Mouse (Mus musculus) stomach, embryonic 14.5 days (tissue): ENCODE measurements around the gene Ccdc142. TPM values are rescaled to one million over a fixed set of nuclear protein-coding genes. Genes with fewer than 3 reads are reported as not detected.

Experiments used
- ATAC-seq: fragments of 200-750 bp; cut with Nextera tagmentation; 2 replicates; pipeline ENCODE4 v1.8.0; 2017; ENCODE audit warnings: low read depth, moderate TSS enrichment; ENCODE audit not compliant: insufficient number of reproducible peaks, insufficient read depth, low FRiP score
- H3K27ac ChIP-seq: fragments of 300-500 bp; sonication (generic); 2 replicates; pipeline ENCODE4 v1.5.1; 2014; ENCODE audit warnings: mild to moderate bottlenecking, low read length, moderate library complexity, mixed read lengths
- H3K27me3 ChIP-seq: fragments of 300-500 bp; sonication (generic); 2 replicates; pipeline ENCODE4 v1.6.1; 2014; ENCODE audit warnings: low read length, control low read depth, mixed read lengths; ENCODE audit not compliant: control insufficient read depth, insufficient read depth
- H3K36me3 ChIP-seq: fragments of 300-500 bp; sonication (generic); 2 replicates; pipeline ENCODE4 v1.6.1; 2014; ENCODE audit warnings: mild to moderate bottlenecking, control low read depth, low read length, moderate library complexity, mixed read lengths; ENCODE audit not compliant: control insufficient read depth, insufficient read depth
- H3K4me1 ChIP-seq: fragments of 300-500 bp; sonication (generic); 2 replicates; pipeline ENCODE4 v1.6.1; 2014; ENCODE audit warnings: low read length, control low read depth, mixed read lengths; ENCODE audit not compliant: control insufficient read depth, insufficient read depth
- H3K4me2 ChIP-seq: fragments of 300-500 bp; sonication (generic); replicated peaks from 2 replicates; pipeline ENCODE4 v1.6.1; 2014; ENCODE audit warnings: low read depth, low read length, control low read depth
- H3K4me3 ChIP-seq: fragments of 300-500 bp; sonication (generic); 2 replicates; pipeline ENCODE4 v1.5.1; 2014; ENCODE audit warnings: low read depth, low read length, control low read depth
- H3K9ac ChIP-seq: fragments of 300-500 bp; sonication (generic); replicated peaks from 2 replicates; pipeline ENCODE4 v1.6.1; 2014; ENCODE audit warnings: low read depth, mild to moderate bottlenecking, control low read depth, low read length, moderate library complexity, mixed read lengths
- H3K9me3 ChIP-seq: fragments of 300-500 bp; sonication (generic); 2 replicates; pipeline ENCODE4 v1.6.1; 2016; ENCODE audit warnings: low read depth, low read length, control low read depth; ENCODE audit not compliant: control insufficient read depth
- WGBS: fragments of 180-500 bp; shearing (Covaris S2); extraction: QIAGEN DNeasy Blood & Tissue Kit; methylation state at CpG from one replicate; pipeline ENCODE4 v1.1.7; 2014; 5-methylcytosine and 5-hydroxymethylcytosine counted together
- polyA plus RNA-seq: library from polyadenylated mRNA; unstranded; fragments of >200 nt; fragmentation: Nextera tagmentation; extraction: Ambion mirVana; gene quantifications from 2 replicates; pipeline ENCODE4 v1.2.1, GENCODE M21; 2014

Ccdc142 gene
- polyA plus RNA-seq, 1 experiment from 2014 or later: 3.5 TPM

GRCm38 (mm10) chr6:83145209-83145608 is 43.8 kb downstream of the Ccdc142 start:
- no peak overlapping the region for H3K9ac ChIP-seq
- peaks cover 27% of the 10 kb centered on the region for H3K36me3 ChIP-seq
- no peak overlapping the region for H3K27ac ChIP-seq
- H3K27me3 ChIP-seq: no peaks in the 10 kb centered on the region
- 54% methylated on average over 2 of the region's 2 CpGs for WGBS
- H3K9me3 ChIP-seq: no peaks in the 10 kb centered on the region
- ATAC-seq: no peak
- peaks cover 10% of the 10 kb centered on the region for H3K4me1 ChIP-seq
- no peak overlapping the region for H3K4me3 ChIP-seq
- no peak overlapping the region for H3K4me2 ChIP-seq

DNA sequence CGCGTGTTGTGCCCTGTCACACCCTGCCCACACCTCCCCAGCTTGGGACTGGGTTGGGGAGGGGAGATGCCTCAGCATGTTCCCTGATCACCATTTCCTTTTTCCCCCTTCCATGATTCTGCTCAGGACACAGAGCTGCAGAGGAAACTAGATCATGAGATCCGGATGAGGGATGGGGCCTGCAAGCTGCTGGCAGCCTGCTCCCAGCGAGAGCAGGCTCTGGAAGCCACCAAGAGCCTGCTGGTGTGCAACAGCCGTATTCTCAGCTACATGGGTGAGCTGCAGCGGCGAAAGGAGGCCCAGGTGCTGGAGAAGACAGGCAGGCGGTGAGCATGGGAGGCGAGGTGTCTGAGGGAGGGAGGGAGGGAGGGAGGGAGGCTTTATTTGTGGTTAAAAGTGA is 44.4 kb downstream of the Ccdc142 start:
- Histone ChIP-seq H3K4me3 (no peak overlapping the region), H3K27me3 (no peaks in the 10 kb centered on the region), H3K36me3 (peaks cover 27% of the 10 kb centered on the region), H3K9me3 (no peaks in the 10 kb centered on the region), H3K9ac (no peak overlapping the region), H3K4me1 (peaks cover 10% of the 10 kb centered on the region), H3K27ac (no peak overlapping the region), H3K4me2 (no peak overlapping the region)
- ATAC-seq: no peak
- WGBS: 61% methylated on average over 9 of the region's 9 CpGs

DNA sequence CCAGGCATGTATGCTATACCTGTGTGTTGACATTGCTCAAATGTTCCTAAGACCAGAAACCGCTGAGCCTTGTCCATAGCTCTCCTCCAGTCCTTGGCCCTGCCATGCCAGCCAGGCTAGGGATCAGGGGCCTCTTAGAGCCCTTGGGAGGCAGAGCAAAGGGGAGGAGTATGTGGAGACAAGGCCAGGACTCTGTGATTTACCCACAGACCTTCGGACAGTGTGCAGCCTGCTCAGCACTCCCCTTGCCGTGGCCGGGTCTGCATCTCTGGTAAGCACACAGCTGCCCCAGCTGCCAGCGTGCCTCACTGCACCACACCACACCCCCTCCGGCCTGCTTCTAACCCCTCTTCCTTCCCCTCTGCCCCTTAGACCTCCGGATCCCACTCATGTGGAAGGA is 45.9 kb downstream of the Ccdc142 start:
- no peak for ATAC-seq
- H3K9ac ChIP-seq: no peak overlapping the region
- H3K27me3 ChIP-seq: no peaks in the 10 kb centered on the region
- no peak overlapping the region for H3K4me2 ChIP-seq
- H3K4me3 ChIP-seq: no peak overlapping the region
- 59% methylated on average over 7 of the region's 7 CpGs for WGBS
- H3K36me3 ChIP-seq: peaks cover 28% of the 10 kb centered on the region
- H3K4me1 ChIP-seq: peaks cover 6% of the 10 kb centered on the region
- H3K9me3 ChIP-seq: no peaks in the 10 kb centered on the region
- H3K27ac ChIP-seq: no peak overlapping the region

GRCm38 (mm10) chr6:83151721-83152120 is 50.3 kb downstream of the Ccdc142 start:
- peaks cover 33% of the 10 kb centered on the region for H3K36me3 ChIP-seq

DNA sequence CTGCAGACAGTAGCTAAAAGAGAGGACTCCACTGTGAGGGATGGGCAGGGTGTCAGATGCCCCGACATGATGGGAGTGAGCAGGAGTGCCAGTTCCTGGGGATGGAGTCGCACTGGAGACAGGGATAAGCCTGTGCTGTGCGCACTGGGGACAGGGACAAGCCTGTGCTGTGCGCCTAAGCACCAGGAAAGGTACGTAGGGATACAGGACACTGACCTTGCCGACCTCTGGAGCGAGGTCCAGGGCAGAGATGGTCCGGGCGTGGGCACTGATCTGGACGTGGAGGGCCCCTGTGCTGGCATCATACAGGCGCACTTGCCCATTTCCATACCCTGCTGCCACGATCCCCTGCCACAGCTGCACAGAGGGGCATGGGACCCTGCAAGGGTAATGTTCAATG is 51.6 kb downstream of the Ccdc142 start:
- H3K36me3 ChIP-seq: peaks cover 20% of the 10 kb centered on the region
- H3K27me3 ChIP-seq: no peaks in the 10 kb centered on the region
- no peak overlapping the region for H3K4me2 ChIP-seq
- 89% methylated on average over 12 of the region's 12 CpGs for WGBS
- H3K4me3 ChIP-seq: no peak overlapping the region
- no peak for ATAC-seq
- H3K4me1 ChIP-seq: no peaks in the 10 kb centered on the region
- no peak overlapping the region for H3K27ac ChIP-seq
- no peaks in the 10 kb centered on the region for H3K9me3 ChIP-seq
- no peak overlapping the region for H3K9ac ChIP-seq

More at GRCm38 (mm10) chr6:83151721-83152120, 50.3 kb downstream of the Ccdc142 start:
- H3K4me3 ChIP-seq: no peak overlapping the region
- H3K9ac ChIP-seq: no peak overlapping the region
- H3K27ac ChIP-seq: no peak overlapping the region
- no peaks in the 10 kb centered on the region for H3K9me3 ChIP-seq
- ATAC-seq: no peak
- H3K4me2 ChIP-seq: no peak overlapping the region
- 33% methylated on average over 8 of the region's 8 CpGs for WGBS
- no peaks in the 10 kb centered on the region for H3K4me1 ChIP-seq
- H3K27me3 ChIP-seq: no peaks in the 10 kb centered on the region

- peaks cover 17% of the 10 kb centered on the region for H3K36me3 ChIP-seq
- no peak overlapping the region for H3K4me2 ChIP-seq
- H3K27me3 ChIP-seq: no peaks in the 10 kb centered on the region
- no peaks in the 10 kb centered on the region for H3K4me1 ChIP-seq
- H3K4me3 ChIP-seq: no peak overlapping the region
- 72% methylated on average over 5 of the region's 5 CpGs for WGBS
- ATAC-seq: no peak
- no peak overlapping the region for H3K27ac ChIP-seq
- no peak overlapping the region for H3K9ac ChIP-seq
- H3K9me3 ChIP-seq: no peaks in the 10 kb centered on the region
Observed at GRCm38 (mm10) chr6:83153485-83153884, 52.1 kb downstream of the Ccdc142 start.

GRCm38 (mm10) chr6:83155552-83156238 is 54.3 kb downstream of the Ccdc142 start:
- Histone ChIP-seq H3K36me3 (peaks cover 6% of the 10 kb centered on the region), H3K4me1 (no peaks in the 10 kb centered on the region), H3K4me3 (peak overlapping the region; percentile 46), H3K27me3 (peaks cover 1% of the 10 kb centered on the region), H3K9ac (peak overlapping the region; percentile 32; the same call in 1 of the 2 replicates), H3K9me3 (no peaks in the 10 kb centered on the region), H3K4me2 (peak overlapping the region; percentile 71), H3K27ac (no peak overlapping the region)
- WGBS: 6% methylated on average over 23 of the region's 23 CpGs
- no peak for ATAC-seq

GRCm38 (mm10) chr6:83156259-83156684 is 54.9 kb downstream of the Ccdc142 start, which contains the start of the genes Wdr54 and 1700003E16Rik:
TSS of gene Wdr54 (minus strand) at chr6:83156397.
TSS of gene 1700003E16Rik (plus strand) at chr6:83156404.
- Histone ChIP-seq H3K27ac (no peak within 1 kb of the TSS), H3K36me3 (peaks cover 6% of the 10 kb centered on the region), H3K27me3 (peaks cover 5% of the 10 kb centered on the region), H3K9ac (peak within 1 kb of the TSS; percentile 32; the same call in 1 of the 2 replicates), H3K4me1 (no peaks in the 10 kb centered on the region), H3K4me2 (peak within 1 kb of the TSS; percentile 71), H3K4me3 (peak within 1 kb of the TSS; percentile 46), H3K9me3 (no peaks in the 10 kb centered on the region)
- peak; percentile 81; the same call in 1 of the 2 replicates for ATAC-seq
- 2% methylated on average over 32 of the region's 32 CpGs for whole genome bisulfite sequencing
